Mouse (Mus musculus) c-Kit-positive CD71-positive TER-119-negative erythroid progenitor cells, embryonic 14.5 days (primary cell): Measurements from ENCODE around the gene Ccdc181.

Source experiments
- DNase-seq: peaks from one replicate; pipeline ENCODE4 v3.0.0-alpha.2; 2013; ENCODE audit warnings: low read depth

Gene Ccdc181

DNA sequence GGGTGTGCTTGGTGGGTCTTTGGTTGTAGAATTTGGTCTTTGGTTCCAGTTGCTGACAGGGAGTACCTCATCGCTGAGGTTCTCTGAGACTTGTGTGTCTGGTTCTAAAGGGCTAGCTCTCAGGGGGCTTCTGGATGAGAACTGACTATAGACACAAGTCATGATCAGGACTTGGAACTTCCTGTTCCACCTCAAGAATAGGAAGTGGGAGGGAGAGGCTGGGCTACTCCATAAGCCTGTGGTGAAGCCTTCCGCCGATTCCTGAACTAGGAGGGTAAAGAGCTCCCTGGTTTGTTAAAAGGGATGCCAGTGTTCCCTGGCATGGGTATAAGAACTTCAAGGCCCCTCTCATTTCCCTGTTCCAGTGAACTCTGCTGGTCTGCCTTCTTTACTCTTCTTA is 8.6 kb downstream of the Ccdc181 start:
- no peak for DNase-seq

DNA sequence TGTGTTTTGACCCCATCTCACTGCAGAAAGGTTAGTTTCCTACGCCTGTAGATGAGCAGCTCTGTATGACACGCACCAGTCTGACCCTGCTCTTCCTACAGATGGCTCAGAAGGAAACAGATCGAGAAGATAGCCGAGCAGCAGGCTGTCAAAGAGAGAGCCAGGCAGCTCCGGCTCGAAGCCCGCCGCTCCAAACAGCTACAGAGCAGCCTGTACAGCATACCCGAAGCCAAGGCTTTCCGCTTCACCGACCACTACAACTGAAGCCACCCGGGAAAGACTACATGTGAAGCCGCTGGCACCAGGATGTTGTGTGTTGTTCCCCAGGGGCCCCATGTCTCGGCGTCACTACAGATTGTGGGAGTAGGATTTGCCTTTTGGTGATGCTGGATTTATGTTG is 12.0 kb downstream of the Ccdc181 start:
- DNase-seq, result no peak

DNA sequence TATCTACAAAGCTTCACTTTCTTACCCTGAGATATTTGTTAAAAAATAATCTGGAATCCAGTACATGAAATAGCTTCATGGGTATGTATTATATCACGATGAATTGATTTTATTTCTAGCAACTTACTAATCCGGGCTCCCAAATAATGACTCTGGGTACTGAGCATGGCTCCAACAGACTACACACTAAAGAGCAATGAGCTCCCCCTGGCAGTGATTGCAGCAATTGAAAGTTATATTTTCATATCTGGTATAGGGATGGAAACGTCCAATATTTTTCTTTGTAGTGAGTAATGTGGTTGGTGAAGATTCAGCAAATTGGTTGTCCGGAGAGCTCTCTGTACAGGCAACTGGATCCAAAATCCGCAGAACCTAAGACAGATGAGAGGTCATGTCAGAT is 16.7 kb downstream of the Ccdc181 start:
- no peak for DNase-seq

DNA sequence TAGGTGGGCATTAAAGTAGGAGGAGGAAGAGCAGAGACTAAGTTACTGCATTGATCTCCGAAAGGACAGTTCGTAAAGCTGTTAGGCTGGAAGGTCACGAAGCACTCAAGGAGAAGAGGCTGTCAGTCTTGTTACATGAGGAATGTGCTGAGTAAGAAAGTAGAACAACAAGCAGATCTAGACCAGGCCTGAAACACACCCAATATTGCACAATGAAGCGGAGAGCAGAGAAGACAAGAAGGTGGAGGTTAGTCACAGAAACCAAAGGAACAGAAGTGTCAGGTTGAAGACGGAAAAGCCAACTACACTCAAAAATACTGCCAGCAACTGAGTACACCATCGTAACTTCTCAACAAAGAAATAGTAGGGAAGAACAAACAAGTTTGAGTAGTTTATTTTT is 18.7 kb downstream of the Ccdc181 start:
- DNase-seq, result no peak

DNA sequence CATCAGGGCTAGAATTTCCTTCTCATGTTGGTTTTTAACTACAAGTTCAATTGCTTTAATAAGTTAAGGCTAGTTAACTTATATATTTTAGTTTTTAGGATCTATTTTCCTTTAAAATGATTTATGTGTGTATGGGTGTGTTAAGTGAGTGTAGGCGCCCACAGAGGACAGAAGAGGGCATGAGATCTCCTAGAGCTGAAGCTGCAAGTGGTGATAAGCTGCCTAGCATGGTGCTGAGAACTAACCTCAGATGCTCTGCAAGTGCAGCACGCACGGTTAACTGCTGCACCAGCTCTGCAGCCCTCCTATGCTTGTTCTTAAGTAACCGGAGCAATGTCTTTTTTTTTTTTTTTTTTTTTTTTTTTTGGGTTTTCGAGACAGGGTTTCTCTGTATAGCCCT is 21.1 kb downstream of the Ccdc181 start:
- no peak for DNase-seq

DNA sequence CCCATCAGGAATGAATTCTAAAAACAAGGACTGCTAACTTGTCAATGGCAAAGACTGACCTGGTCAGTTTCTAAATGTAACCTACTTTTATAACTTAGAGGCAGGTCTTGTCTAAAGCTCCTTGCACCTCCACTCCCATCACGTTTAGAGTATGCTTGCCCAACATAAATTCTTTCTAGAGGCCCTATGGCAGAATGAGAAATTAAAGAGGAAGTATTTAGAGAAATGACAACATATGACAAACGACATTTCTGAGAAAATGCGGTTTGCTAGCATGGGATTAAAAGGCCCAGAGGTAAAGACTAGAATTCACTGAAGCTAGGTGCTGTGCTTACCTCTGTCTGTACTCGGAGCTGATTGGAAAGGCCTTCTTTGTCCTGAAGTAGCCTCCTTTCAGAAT is 26.6 kb downstream of the Ccdc181 start:
- DNase-seq, result no peak

DNA sequence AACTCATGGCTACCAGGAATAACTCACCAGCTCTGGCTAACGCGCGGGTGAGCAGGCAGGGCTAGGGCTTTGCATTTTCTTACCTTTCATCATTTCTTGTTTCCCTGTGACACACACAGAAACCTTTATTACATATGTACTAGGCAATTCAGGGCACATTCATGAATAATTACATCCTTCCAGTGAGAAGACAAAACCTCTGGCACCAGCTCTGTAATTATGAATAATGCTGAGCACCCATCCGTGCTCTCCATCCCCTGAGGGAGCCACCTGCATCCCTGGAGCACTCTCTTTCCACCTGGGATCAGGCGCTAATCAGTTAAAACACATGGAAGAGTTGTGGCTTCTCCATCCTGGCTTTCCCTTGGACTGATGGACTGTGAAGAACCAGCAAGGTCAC is 28.4 kb downstream of the Ccdc181 start, which contains the start of gene Nme7:
Nme7 (plus strand) TSS at position 301 of the 400 bp plus-strand sequence.
- no peak for DNase-seq

DNA sequence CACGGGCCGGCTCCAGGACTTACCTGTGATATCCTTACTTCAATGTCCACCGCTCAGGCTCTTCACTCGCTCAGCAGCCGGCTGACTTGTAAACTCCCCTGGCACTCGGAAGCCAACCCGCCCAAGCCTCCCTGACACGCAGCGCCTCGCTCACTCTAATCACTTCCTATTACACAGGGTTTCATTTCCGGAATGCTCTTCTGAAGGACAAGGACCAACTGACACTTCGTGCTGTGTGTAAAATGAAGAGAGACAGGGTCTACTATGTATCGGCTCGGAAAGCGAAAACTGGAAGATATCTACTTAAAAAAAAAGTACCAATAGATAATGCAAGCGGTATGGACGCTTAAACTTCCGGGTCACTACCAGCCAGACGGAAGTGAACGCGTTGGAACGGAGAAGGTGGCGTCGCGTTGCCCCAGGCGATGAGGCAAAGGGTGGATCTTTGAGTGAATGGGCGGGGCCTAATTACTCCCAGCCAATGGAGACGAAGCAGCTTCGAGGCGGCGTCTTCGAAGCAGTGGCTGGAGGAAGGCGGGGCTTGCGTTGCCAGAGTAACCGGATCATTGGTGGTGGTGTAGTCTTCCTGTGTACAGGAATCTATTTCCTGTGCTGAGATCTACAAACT is 31.9 kb downstream of the Ccdc181 start, which contains the start of gene Blzf1:
Blzf1 (minus strand) TSS at position 366 of the 628 bp plus-strand sequence.
- DNase-seq, result peak; percentile 99

DNA sequence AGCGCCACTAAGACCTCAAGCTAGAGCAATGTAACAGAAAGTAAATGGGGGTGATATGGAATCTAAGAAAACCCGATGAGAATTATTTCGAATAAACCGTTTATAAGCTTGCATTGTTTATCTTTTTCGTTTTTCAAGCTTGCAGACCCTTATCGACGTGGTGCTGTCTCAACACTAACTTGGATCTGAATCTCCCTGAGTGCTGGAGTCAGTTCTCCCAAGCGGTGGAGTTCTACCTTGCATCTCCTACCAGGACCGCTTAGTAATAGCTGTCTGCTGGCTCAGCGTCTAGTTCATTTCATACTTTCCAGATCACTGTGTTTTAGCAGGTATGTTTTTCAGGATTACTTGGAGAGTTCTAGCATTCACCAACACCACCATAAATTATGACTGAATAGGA is 32.5 kb downstream of the Ccdc181 start:
- no peak for DNase-seq

DNA sequence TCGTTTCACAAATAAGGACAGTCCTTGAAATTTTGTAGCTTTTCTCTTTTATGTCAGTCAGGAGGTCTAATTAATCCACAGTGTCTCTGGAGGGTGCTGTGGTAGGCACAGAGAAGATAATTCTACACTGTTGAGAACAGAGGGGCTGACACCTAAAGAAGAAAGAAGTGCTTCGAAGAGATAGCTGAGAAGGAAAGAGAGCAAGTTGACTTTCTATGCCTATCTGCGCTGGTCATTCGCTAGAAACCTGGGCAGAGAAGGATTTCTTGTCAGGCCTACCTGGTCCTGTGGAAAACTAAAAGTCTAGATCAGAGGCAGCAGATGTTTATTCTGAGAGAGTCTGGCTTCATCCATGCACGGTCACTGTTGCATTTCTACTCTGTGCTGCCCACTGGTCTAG is 38.7 kb downstream of the Ccdc181 start:
- peak; percentile 37 for DNase-seq

DNA sequence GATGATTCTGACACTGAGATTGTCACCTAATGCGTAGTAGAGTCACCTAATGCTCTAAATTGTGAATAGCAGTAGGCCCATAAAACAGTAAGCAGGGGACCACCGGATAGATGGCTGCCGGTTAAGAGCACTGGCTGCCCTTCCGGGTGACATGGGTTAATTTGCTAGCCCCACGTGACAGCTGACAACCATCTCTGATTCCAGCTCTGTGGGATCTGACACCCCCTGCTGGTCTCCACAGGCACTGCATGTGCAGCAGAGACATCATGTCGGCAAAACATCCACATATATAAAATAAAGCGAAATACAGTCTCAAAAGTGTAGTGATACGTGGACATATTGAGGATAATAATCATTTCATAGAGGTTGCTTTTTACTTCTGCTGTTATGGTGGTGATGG is 39.9 kb downstream of the Ccdc181 start:
- peak; percentile 45 for DNase-seq

DNA sequence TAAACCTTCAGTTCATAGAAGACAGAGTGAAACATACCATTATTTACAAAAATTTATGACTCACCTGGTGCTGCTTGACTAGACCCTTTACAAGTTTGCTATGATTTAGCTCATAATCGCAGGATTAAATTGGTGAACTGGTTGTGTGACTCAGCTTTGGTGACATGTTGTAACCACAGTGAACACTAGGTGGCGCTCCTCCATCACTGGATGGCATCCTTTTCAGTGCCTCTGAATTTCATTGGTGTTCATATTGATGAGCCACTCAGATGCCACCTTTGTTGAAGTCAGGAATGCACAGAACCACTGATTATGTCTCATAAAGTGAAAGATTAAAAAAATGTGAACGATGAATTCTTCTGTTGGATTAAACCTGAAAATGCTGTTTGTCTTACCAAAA is 41.3 kb downstream of the Ccdc181 start:
- peak; percentile 63 for DNase-seq

DNA sequence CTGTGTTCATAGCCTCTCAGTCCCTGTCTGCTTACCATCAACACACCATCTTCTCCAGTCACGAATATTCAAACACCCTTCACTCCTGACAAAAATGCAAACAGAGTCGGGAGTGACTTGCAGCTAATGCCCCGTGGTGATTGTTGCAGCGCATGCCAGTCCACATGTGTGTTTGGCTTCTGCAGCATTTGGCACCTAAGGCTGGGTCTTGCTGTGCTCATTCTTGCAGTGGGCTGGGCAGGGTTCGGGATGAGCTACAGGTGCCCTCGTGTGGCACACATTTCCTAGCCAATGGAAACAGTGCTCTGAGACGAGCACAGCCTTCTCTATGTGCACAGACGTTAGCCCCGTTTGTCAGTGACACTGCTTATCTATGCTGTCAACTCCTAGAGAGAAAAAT is 41.9 kb downstream of the Ccdc181 start:
- no peak for DNase-seq

DNA sequence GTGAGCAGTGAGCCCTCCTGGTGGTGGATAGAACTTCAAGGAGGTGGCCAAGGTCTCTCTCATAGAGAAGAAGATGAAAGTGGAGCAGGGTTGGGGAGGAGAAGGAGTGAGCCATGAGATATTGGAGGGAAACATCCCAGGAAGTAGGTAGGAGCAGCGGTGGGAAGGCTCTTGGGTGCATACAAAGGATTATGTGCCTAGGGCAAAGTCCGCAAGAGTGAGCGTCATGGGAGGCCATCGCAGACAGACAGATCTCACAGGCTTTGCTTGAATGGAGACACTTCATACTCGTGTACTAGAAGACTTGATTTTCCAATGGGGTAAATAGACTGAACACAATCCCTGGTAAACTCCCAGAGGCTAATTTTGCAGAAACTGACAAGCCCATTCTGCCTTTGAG is 43.1 kb downstream of the Ccdc181 start:
- no peak for DNase-seq

DNA sequence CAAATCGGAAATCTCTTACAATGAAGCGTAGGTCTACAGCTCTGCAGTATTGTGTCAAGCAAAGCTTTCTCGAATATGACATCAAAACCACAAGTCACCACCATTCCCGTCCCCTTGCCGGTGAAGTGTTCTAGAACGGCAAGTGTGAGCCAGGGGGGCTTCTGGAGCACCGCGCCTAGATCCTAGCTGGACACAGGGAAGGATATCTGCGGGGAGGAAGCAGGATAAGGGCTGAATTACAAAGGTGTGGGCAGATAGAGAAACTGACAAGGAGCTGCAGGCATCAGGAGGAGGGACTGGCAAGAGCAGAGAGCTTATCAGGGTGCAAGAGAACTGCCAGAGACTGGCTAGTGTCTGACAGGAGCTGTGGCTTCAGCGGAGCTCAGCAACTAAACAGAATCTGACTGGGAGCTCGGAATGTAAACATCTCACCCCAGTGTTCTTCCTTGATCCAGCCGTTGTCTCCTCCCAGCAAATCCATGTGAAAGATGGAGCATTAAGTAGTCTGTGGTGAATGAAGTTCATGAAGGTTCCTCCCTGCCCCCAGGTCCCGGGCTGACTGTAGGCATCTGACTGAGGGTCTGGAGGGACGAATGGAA is 44.3 kb downstream of the Ccdc181 start:
- no peak for DNase-seq

DNA sequence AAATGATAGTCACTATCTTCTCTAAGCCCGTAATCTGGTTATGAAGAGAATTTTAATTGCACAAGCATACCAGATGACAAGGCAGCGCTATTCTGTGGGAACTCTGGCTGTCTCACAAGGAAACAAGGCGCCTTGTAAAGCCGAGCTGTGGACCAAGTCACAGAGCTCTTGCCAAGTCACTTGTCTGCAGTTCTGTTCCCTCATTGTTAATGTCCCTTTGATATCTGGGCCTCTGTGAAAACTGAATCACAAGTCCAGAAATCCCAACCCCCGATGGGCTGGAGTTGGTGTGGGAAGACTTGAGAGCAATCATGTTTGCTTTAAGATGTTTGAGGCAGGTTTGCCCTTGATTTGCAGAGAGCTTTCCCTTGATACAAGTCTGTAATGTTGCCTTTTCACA is 45.3 kb downstream of the Ccdc181 start:
- no peak for DNase-seq

DNA sequence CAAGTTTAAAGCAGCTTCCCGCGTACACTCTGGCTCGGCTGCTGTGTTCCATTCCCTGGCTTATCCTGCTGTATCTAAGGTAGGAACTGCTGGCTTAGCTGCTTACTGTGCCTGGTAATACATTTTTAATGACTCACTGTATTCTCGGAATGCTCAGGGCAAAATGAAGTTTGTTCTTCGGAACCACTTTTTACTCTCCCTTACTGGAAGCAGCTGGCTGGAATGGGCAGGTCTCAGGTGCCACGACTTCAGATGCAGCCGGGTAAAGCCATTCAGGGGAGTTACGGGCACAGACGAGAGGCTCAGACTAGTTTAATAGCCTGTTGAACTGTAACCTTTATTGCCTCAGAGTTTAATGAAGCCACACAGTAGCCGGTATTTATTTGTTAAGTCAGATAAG is 46.0 kb downstream of the Ccdc181 start:
- no peak for DNase-seq

DNA sequence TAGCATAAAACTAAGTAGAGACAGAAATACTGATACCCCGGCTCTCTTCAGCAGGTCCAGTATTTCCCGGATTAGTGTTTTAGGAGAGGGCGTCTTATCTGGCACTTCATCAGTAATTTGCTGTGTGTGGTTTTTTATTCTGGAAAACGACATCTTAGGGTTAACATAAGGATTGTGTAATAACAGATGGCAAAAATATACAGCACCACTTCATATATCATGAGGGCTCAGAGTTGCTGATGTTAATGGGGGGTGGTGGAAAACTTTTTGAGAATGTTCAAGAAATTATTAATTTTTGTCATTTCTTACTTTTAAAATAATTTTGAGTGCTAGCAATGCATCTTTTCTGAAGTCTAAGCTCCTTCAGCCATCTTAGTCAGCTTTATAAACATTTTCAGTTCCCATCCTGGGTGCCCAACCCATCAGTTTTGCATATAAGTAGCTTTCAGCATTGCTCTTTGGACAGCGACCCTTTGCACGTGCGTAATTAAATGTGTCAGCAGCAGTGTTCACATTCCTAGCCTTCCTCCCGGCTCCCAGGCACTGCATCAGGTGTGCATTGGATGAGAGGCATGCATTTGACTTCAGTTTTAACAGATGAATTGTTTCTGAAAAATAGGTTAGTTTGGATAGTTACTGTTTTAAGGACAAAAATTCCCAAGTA is 47.7 kb downstream of the Ccdc181 start:
- DNase-seq, result no peak

DNA sequence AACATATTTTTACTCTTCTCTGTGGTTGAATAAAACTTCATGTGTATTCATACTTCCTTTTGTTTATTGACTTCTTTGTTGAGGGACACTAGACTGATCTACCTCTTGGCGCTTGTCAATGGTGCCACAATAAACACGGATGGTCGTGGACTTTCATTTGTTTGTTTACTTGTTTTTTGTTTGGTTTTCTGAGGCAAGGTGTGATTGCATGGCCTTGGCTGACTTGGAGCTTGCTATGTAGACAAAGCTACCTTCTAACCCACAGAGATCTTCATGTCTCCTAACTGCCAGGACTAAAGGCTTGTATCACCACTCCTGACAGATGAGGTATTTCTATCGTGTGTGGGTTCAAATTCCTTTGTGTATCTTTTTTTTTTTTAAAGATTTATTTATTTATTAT is 48.8 kb downstream of the Ccdc181 start:
- no peak for DNase-seq

DNA sequence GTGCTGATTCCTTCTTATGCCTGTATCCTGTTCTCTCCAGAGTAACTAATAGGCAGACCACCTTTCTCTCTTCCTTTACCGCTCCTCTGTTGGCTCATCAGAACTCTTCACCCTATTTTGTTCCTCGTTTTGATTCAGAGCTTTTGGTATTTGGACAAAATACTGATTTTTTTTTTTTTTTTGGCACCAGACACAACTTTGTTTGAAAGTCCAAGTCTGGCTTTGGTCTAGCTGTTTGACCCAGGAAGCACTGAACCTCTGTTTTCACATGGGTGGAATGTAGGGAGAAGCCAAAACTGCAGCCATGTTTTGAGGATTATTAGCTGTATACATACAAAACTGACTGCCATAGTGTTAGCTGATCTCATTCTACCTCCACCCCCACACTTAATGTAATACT is 49.5 kb downstream of the Ccdc181 start:
- no peak for DNase-seq

DNA sequence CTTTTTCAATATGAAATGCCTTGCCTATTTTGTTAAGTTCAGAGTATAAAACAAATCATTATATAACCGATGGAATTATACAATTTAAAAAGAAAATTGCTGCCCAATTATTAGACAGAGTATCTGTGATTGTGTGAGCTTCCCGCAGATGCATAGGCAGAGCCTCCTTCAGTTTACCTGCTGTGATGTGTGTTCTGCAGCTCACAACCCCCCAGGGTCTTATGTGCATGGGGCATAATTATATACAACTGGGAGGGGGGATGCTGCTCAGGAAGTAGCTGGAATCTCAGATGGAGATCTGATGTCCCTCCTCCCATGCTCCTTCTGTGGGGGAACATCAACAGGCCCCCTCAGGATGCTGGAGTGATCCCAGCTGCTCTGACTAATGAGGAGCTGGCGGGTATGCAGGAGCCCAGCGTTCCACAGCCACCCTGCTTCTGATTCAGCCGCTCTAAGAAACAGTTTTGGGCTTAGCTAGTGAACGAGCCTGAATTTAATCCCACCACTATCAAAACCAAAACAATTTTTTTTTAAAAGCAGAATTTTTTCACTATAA is 51.3 kb downstream of the Ccdc181 start:
- no peak for DNase-seq

DNA sequence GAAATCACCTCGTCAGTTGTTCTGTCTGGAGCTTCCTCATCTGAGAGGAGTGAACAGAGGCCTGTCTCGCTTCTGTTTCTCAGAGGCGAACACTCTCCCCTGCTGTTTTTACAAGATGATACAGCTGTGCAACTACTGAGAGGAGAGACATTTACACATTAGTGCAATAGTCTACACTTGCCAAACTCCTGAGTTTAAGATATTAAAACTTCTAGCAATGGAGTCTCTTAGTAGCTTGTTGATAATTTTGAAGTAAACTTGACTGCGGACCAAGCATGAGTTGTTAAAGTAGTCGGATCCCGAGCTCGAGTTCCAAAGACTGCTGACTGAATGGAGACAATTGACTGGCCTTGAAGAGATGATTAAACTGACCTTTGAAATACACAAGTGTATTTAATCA is 52.4 kb downstream of the Ccdc181 start:
- no peak for DNase-seq

DNA sequence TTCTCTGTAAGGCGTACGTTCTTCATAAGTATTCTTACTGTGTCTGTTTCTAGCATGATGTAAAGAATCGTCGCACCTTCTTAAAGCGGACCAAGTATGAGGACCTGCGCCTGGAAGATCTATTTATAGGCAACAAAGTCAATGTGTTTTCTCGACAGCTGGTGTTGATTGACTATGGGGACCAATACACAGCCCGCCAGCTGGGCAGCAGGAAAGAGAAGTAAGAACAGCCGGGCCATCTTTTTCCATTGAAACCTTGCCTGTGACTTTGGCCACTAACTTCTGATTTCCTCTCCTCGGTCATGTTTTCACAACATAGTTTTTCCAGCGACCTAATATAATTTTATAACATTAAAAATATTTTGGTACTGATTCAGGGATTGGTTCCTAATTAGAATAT is 57.2 kb downstream of the Ccdc181 start:
- DNase-seq, result no peak
